Mouse (Mus musculus) frontal cortex, postnatal 25 days (tissue): Measurements from ENCODE around the gene Stx8.

Source experiments
- DNase-seq, 2 experiments: peaks; one replicate each; pipeline ENCODE4 v3.0.0; 2022; ENCODE audit warnings: low spot score in 2 of 2

The Stx8 gene

DNA sequence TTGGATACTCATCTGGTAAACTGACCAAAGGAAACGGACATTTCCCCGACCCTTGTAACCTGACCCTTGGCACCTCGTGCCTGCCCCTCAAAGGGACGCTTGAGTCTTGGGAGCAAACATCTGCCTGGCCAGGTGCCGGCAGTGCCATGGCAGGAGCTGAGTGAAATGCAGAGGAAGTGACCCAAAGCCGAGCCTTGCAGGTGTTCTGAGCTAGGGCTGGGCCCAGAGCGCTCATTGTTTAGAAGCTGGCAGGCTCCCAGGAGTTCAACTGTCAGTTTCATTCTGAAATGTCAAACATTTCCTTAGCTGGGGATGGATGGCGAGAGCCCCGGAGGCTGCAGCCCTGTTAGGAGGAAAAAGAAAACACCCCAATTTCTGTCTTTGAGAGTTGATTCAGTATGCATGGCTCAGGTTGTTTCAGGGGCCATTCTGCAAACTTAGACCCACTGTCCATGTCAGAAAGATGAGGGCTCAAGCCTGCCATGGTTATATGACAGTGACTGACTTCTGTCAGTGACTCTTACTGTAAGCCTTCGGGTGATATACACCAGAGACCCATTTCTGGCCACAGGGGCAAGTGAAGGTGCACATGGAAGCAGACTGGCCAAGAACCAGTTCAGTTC is 233.9 kb downstream of the Stx8 start:
- no peak for DNase-seq

DNA sequence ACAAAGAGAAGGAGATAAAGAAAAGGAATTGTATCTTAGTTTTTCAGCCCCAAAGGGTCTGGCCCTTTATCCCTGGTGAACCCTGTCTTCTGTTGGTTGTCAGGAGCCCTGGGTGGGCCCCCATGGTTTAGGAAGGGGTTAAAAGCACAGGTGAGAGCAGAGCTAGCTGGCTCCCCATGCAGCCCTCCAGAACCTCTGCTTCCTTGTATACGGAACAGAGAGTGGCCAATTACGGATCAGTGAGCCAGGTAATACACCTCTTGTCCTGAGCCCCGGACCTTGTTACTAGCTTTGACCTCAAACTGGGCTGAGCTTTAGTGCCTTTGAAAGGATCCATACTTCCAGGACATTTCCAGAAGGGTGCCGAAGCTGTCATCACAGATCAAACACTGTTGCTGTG is 234.5 kb downstream of the Stx8 start:
- no peak for DNase-seq

DNA sequence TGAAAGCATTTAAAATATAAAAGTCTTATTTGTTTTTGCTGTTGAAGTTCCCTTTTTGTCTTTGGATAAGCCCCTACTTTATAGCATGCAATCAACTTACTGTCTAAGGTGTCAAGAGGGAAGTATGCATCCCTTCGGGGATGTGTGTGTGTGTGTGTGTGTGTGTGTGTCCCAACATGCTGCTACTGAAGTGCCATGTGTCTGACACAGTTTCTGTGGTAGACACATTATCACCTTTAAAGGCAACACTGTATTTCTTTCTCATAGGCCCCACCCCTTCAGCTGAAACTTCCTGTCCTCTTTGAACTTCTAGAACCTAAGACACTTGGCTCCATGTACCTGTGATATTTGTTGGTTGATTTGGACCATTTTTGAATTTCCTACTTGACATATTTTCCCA is 235.1 kb downstream of the Stx8 start:
- no peak for DNase-seq

DNA sequence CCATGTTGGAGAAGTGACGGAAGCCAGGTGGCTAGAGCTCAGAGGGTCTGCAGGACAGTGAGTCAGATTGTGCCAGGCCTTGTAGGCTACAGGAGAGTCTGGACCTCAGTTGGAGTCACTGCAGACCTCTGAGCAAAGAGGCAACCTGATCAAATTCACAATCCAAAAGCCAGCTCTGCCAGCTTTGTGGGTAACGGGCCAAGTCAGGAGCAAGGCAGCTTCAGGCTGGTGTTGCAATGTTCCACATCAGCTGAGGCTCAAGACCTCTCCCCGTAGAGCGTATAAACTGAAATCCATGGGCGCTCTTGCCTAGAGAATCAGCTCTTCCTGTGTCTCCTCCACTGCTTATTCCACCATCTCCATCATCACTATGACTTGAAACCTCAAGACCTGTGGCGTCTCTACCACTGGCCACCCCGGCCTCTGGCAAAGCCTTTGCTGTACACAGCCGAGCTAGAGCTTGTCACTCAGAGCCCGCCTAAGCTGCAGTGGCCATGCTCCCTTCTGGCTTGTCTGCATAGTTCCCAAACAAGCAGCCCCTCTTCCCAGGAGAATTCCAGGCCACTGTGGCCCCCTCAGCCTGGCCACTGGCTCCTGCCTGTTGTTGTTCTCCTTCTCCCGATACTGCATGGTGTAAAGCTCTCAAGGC is 235.9 kb downstream of the Stx8 start:
- no peak for DNase-seq

DNA sequence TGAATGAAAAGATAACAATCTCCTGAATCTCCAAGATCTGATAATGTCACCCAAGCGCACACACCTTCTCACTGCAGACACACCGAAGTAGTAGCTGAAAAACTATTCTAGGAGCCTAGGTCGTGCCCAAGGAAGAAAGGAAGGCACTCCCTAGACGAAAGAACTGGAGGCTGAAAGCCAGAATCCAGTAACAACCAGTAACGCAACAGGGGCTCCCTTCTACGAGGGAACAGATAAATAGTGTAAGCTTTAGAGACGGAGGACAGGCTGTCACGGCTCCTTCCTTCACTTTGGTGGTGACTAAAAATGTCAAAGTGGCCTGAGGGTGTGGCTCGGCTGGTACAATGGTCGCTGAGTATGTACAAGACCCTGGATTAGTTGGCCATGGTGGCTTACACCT is 236.6 kb downstream of the Stx8 start:
- DNase-seq: no peak

DNA sequence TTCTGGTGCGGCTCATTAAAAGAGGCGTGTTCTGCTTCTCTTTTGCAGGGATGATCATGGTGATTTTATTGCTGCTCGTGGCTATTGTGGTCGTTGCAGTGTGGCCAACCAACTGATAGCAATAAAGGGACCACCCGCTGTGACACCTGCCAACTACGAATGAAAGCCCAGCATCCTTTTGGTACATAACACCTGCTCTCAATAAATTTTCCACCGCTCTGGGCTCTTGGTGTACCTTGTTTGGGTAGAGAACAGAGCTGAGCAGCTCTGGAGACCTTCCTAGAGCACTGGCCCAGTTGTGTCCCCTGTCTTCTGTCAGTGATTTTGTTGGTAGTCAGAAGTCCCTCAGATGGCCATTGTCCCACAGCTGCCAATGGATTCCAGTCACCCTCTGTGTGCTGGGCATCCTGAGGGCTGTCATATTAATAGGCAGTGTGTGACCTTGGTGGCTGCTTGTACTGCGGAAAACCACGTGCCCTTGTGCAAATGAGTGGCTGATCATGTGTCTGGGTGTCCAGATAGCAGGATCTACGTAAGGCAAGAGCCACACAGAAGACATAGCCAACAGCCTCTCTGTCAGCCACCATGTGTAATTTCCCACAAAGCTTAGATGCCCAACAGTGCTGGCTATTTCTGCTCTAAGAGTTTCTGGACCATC is 237.8 kb downstream of the Stx8 start:
- no peak for DNase-seq

DNA sequence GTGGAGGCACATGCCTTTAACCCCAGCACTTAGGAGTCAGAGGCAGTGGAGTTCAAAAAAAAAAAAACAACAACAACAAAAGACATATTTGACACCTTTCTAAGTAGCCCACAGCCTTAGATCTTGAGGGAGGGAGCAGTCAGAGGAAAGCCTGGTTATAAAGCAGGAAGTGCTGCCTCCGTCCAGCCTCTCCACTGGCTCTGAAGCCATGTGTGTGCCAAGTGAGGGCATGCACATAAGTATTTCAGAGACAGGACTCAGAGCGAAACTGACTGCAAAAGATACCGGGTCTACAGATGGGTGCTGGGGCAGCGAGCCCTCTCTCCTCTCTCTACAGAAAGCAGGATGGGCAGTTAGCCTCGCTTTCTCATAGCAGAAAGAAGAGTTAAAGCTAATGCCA is 238.4 kb downstream of the Stx8 start:
- no peak for DNase-seq

DNA sequence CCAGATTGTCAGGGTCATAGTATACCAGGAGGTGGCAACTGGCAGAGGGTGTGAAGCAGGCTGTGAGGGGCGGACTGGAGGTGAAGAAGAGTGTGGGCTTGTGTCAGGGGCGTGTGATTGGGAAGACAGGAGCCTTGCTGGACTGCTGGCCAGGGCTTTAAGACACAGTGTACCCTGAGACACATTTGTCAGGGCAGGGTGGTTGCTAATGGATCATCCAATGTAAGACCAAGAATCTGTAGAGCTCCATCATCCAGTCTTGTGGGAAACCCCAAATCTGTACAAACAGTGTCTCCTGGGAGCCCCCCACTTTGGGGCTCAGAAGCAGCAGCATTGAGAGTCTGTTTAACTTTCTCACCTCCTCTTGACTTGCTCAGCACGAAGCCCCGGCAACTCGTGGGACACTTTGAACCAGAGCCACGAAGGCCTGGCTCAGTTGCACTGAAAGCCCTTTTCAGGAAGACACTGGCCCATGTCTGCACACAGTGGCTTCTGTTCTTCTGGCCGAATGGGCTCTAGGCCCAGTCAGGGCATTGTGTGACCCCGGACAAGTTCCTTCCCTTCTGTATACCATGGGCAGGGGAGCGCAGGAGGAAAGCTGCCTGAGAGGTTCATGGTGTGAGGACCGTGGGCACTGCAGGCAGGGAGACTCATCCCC is 239.7 kb downstream of the Stx8 start:
- DNase-seq: no peak

DNA sequence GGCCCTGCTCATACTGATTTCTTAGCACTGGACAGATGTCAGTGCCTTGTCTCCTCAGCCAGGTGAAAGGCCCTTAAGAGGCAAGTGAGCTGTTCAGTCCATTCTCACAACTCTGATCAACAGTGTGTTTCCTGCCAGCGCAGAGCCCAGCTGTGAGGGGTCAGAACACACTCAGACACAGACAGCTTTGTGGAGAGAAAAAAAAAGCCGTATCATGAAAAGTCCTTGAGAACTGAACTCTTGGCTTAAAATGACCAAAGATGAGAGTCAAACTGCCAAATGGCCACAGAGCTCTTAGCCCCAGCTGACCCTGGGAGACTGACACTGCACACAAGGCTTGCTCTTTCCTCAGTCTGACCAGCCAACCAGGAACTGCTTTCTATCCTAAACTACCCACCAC is 242.0 kb downstream of the Stx8 start:
- DNase-seq: no peak

DNA sequence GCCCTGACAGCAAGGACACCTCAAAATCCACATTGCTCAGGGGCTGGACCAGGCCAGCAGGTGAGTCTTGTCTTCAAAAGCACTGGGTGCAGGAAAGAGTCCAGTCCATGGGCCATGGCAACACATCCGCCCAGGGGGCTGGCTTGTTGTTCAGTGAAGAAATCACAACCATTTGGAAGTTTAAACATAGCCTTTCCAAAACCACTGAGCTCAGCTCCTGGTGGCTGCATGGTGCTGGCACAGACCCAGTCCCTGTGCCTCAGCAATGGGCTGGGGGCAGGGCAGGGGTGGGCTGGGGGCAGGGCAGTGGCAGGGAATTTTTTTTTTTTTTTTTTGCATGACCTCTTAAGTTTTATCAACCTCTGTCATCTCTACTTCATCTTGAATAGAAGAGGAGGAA is 242.6 kb downstream of the Stx8 start:
- no peak for DNase-seq

DNA sequence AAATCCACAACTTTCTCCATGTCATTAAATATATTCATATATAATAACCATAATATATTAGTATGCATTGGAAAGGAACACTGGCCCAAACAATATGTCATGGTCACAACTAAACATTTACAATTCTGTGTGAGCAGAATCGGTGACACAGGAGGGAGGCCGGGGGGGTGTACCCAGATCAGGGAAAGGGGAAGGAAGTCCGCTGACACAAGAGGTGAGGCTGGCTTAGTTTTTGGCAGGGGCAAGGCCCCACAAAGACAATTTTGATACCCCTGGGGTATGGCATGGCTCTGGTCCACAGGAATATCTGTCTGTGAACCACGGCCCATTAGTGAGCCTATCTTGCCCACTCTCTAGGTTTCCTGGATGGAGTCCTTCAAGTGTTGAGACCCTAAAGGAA is 243.5 kb downstream of the Stx8 start:
- no peak for DNase-seq

DNA sequence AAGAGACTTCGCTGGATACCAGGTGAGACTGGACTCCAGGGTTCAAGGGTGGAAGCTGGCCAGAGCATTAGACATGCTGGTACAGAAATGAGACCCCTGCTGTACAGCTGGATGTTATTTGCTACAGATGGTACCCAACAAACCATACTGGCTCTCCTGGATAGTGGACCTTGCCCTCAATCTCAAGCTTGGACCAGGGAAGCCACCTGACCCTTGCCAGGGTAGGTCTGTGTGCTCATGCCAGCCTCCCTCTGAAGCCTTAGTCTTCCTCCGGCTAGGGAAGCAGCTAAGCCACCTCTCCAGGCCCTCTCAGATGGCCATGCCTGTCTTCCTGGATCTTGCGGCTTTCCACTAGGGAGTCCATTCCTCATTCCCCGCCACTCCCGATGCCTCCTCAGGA is 244.7 kb downstream of the Stx8 start:
- no peak for DNase-seq

DNA sequence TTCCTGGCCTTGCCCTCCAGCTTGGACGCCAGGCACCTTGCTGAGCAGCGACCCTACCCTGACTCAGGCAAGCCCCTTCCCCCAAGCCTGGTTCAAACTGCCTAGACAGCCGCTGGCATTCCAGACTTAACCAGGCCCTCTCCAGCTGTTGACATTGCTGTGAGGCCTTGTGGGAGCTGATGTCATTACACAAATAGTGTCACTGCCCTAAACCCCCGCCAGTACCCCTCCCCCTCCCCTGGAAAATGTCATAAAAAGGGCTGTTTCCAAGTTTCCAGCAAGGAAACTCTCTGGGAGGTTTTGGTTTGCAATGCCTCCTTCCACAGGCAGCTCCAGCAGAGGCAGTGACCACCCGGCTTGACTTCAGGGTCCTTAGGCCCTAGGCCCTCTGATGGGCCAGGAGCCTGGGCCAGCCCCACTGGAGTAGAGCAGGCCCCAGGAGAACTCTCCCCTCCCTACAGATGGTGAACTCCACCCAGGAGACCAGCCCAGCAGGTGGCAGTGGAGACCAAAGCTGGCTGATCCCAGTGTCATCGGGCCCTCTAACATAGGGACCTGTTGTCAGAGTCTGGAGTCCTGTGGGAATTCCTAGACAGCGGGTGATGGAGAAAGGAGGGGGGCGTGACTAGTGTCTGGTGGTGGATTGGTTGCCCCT is 246.1 kb downstream of the Stx8 start:
- no peak for DNase-seq

DNA sequence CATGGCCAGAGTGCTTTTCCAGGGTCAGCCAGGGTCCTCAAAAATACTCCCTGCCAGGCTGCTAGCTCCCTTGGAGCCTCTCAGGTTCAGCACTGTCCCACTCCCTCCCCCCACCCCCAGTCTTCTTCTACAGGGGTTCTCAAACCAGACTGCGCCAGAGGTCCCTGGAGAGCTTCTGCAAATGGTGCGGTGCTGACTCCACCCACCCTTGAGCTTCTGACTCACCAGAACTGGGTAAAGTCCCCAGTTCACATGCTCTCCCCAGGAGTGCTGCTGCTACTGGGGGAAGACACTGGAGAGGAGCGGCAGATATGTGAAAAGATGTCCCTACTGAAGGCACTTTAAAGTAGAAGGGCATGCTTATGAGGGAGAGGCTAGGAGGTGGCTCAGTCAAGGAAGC is 247.9 kb downstream of the Stx8 start:
- DNase-seq: no peak

DNA sequence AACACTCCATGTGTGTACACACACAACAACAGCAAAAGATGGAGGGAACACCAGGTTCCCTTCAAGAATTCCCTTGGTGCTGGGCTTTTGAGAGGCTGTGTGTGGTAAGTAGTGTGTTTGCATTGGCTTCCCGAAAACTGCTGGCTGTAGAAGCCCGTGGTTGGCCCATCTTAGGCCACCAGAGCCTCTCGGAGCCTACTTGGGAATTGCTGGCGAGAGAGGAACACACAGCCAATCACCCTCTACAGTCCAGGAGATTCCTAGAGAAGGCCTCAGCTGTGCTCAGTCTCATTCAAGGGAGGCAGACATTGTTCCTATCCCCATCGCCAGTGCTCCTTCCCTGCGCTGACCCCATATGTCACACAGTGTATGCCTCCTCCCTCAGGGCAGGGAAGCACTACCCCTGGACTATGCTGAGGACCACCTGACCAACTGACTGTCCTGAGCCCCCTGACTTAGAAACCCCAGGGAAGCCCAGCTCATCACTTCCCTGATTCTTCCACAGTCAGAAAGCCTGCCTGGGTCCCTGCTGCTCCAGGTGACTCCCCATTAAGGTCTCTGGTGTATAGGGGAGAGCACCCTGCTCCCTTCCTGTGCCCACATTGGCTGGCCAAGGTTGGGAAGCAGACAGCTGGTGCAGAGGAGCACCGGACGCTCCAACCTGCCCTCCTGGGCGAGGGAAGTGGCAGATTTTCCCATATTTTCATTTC is 248.7 kb downstream of the Stx8 start:
- no peak for DNase-seq

DNA sequence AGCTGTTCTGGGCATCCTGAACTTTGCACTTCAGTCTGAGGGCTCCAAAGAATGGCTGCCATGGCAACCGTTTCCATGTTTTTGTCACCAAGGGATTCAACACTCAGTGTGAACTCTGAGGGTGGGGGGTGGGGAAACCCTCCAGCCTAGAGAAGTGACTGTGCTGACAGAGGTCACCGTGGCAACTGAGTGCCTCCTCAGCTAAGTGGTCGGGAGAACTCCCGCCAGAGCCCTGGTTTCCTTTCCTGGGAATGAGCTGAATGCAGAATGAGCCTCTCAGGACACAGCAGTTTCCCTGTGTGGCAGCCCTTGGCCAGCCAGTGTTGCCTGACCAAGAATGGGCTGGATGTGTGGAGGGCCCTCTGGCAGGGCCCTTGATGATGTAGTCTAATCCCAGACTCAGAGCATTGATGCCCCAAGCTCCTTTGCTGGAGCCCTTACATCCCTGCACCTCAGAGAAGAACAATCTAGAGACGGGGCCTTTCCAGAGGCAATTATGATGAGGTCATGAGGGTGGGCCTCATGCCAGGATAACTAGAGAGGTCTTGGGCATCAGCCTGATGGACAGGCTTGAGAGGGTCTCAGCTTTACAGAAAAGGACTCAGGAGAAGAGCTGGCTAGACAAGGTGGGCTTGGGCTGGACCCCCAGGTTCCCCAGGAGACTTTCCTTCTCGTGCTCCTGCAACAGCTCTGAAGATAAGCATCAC is 249.4 kb downstream of the Stx8 start:
- DNase-seq: no peak

DNA sequence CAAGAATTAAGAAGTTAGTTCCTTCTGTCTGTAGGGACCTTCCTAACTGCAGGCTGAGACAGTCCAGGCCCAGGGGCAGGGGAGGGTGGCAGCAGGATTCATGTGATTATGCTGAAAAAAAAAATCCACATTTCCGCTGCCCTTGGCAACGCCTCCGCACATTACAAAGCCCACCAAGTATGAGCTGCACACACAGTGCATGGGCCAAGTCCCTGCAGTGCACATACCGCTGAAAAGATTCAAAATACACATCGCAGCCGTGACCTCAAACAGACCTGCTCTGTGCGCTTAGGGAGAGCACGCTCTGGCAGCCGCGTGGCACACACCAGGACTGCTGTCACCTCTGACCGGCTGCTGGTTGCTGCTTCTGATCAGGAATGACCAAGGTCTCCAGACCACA is 250.0 kb downstream of the Stx8 start:
- no peak for DNase-seq

DNA sequence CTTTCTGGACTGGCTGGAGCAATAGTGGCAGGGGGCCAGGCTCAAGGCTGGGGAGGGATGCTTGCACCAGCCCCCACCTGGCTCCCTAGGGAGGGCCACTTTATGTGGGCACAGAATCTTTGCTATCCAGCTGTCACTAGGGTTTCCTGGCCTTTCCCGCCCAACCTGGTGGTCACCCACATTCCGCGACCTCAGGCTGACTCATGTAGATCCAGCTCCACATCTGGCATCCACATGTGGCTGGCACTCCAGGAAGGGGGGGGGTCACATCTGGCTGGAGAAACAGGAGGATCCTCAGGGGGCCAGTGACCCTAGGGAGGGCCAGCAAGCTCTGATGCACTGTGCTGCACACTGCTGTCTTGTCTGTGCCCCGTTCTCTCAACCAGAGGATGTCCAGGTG is 254.7 kb downstream of the Stx8 start:
- DNase-seq: no peak

DNA sequence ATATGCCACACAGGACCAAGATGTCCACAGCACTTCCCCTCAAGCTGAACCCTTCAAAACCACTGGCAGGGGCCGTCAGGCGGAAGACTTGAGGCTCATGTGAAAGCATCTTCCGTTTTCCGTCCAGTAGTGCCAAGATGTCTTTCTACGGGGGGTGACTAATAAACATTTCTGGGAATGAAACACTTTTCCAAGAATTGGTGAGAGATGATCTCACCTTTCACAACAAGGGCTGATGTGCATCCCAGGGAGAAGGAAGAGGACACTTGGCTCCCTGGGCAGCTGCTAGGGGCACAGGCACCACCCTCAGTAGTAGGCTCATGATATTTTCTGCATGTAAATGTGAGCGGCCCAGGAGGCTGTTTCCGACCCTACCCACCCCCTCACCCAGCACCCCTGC is 256.2 kb downstream of the Stx8 start:
- no peak for DNase-seq

DNA sequence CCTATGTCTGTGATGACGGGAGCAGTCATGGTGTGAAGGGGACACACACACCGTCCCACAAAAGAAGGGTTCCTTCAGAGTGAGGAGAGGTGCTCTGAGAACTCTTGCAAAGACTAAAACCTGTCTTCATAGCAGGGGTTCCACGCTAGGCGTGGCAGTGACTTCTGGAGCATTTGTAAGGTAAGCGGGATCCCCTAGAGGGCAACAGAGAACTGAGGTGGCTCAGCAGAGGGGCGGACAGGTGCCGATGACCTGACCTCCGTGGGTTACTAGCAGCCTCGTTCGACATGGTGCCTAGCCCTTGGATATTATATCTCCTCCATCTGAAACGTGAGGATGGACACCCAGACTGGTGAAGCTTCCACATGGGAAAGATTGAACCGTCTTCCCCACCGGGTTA is 257.1 kb downstream of the Stx8 start:
- DNase-seq: no peak

DNA sequence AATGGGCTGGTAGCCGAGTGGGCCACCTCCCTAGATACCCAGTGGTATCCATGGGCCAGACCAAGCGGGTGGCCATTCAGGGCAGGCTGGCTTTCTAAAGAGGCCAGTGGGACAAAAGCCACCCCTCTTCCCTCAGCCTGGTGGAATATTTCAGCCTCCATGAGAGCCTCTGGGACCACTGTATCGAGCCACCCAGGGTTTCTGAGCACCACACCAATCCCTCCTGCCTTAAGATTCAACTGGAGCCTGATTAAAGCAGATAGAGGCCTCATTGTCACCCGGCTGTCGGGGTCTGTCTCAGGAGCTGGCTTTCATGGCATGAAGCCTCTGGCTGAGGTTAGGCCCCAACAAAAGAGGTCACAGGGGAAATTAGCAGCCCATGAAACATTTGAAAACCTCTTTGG is 260.7 kb downstream of the Stx8 start:
- no peak for DNase-seq
